Mouse (Mus musculus) adrenal gland (tissue): Measurements from ENCODE around the gene Gm49721.
"Not testable (repeated sequence)": the region's sequence is repeated elsewhere in the genome, so short reads cannot be mapped to it uniquely, and the experiment has no call there.

ENCODE experiments used
- intact Hi-C: fragments of 180-260 bp; cut with DNase I; formaldehyde crosslinking; loops from one replicate; pipeline ENCODE4 v1.15.1; 2025

Gene Gm49721

DNA sequence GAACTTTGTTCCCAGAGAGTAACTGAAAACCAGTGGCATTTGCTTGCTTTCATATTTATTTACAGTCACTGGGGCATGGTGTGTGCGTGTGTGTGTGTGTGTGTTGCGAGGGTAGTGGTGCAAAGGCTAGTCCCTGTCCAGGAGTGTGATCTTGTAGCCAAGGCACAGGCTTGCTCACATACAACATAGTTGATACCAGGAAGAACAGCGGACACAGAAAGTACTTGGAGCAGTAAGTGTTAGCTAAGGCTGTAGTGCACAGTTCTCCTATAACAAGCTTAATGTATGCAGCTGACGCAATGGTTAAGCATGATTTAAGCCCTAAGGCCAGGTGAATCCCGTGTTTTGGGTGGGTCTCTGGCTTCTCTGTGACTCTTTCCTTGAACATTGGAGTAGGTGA lies 676 bp downstream of the Gm49721 start:
- intact Hi-C loops = not testable (repeated sequence)

- intact Hi-C loops = not testable (repeated sequence)
Measured at GRCm38 (mm10) chr17:6980144-6980543, 1.4 kb downstream of the Gm49721 start.

GRCm38 (mm10) chr17:6986118-6986517 lies 7.4 kb downstream of the Gm49721 start:
- intact Hi-C loops = not testable (repeated sequence)

DNA sequence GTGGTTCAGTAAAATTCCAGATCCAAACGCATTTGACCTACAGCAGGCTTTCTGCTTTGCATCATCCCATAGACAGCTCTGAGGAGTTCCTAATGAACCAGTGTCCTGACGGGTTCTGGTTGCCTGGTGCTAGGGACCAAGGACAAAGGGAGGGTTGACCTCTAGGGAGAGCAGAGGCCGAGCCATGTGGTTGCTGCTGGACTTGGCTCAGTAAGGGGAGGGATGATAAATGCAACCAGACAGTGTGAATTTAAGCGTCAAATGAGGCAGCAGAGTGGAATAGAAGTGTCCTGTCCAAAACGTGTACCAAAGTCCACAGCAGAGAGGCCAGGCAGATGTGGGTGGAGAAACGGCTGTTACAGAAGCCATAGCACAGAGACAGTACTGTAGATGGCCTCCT lies 16.8 kb downstream of the Gm49721 start:
- intact Hi-C loops = not testable (repeated sequence)

GRCm38 (mm10) chr17:6996826-6997225 lies 18.1 kb downstream of the Gm49721 start:
- intact Hi-C loops = not testable (repeated sequence)

- intact Hi-C loops = not testable (repeated sequence)
Measured at GRCm38 (mm10) chr17:6997778-6998490, 19.2 kb downstream of the Gm49721 start.

- intact Hi-C loops = not testable (repeated sequence)
Measured at GRCm38 (mm10) chr17:7001790-7002585, 23.3 kb downstream of the Gm49721 start.

DNA sequence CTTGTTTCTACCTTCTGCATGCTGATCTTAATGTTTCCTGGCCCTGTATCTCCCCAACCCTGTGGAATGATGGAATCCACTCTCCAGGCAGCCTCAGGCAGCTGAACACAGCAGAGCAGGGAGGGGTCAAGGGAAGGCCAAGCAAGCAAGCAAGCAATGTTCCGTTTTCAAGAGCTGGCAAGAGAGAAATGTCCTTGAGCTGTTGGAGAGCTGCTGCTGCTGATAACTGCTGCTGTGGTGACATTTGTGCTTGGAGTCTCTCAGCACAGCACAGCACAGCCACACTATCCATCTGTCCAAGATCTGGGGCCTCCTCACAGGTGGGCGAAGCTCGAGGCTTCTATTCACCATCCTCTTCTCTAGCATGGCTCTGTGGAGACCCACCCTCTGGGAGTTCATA lies 24.7 kb downstream of the Gm49721 start:
- intact Hi-C loops = not testable (repeated sequence)

DNA sequence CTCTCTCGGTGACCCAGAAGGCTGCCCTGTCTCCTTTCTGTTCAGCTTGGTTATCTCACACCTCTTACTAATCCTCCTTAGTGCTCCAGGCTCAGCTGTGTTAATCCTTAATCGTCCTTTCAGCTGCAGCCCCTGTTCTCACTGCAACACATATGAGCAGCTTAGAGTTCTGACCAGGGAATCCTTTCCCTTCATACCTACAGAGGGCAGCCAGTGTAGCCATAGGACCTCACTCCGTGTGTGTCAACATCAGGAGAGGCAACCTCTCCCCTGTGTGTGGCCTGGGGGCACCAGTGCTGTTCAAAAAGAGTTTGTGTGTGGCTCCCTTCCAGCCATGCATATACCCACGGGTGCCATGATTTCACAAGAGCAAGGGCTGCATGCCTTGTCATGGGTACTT lies 26.9 kb downstream of the Gm49721 start:
- intact Hi-C loops = not testable (repeated sequence)

DNA sequence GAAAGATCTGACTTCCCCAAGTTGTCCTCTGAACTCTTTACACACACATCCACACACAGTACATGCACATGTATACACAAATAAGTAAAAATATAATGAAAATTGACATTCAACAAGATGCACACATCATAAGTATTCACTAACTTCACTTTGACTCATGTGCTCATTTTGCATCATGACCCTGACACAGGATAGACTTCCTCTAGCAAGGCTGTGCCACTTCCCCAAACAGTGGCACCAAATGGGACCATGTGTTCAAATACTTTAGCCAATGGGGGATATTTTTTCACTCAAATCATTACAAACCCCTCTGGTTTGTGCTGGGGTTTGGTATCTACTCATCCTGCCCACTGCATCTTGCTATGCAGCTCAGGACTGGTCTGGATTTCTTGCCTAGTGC lies 30.2 kb downstream of the Gm49721 start:
- intact Hi-C loops = not testable (repeated sequence)

GRCm38 (mm10) chr17:7009440-7009839 lies 30.7 kb downstream of the Gm49721 start:
- intact Hi-C loops = not testable (repeated sequence)

- intact Hi-C loops = not testable (repeated sequence)
Measured at GRCm38 (mm10) chr17:7009901-7010300, 31.2 kb downstream of the Gm49721 start.

DNA sequence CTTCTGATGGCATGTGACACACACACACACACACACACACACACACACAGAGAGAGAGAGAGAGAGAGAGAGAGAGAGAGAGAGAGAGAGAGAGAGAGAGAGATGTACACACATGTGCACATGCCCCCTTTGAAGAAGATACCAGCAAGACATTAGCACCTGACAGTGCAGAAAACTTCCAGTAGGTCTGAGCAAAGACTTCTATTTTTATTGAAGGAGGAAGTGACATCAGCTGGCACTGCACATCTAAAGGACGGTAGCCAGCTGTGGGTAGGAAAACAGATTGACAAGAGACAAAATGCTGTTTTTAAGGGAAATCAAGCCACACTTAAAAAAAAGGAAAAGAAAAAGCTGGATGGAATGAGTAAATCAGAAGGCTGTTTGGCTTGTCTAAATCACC lies 35.5 kb downstream of the Gm49721 start:
- intact Hi-C loops = not testable (repeated sequence)

- intact Hi-C loops = not testable (repeated sequence)
Measured at GRCm38 (mm10) chr17:7025257-7025656, 46.6 kb downstream of the Gm49721 start, which contains the start of gene Gm1604a. Gm1604a (plus strand) TSS chr17:7025568.

GRCm38 (mm10) chr17:7025764-7026346 lies 47.2 kb downstream of the Gm49721 start:
- intact Hi-C loops = not testable (repeated sequence)

DNA sequence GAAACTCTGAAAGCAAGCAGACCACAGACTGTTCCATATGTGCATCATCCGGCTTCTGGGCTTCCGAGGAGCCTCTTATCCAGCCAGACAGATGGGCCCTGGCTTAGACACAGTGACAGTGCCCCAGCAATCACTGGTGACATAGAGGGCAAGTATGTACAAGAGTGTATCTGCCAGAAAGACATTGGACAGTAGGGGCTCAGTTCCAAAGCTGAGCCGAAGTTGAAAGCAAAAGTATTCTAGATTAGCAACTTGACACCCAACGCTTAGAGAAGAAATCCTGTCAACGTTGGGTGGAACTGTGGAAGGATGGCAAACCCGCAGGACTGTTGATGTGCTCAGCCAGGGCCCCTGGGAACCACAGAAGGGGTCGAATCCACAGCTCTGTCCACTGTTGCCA lies 51.5 kb downstream of the Gm49721 start:
- intact Hi-C loops = not testable (repeated sequence)

DNA sequence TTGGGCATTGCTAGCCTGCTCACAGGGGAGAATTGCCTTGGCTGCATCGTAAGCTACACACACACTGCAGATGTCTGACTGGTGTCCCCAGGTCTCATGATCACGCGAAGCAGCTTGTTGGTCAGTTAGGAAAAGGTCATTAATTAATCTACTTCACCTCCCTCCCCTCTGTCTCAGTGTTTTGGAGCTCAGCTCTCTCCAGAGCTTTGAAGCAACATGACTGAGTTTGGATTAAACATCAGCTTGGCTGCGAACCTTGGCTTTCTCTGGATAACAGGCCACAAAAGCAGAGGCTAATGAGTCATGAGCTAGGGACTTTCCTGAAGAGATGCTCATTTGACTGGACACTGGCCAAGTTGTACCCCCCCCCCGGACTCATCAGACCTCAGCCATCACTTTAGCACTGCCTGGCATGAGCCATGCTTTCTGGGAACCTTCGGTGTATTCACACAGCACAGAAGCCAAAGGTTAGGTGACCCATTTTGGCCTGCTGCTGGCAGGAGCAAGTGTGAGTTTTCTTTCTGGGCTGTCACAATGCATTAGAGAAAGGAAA lies 52.0 kb downstream of the Gm49721 start:
- intact Hi-C loops = not testable (repeated sequence)

GRCm38 (mm10) chr17:7033192-7034166 lies 54.8 kb downstream of the Gm49721 start:
- intact Hi-C loops = not testable (repeated sequence)

DNA sequence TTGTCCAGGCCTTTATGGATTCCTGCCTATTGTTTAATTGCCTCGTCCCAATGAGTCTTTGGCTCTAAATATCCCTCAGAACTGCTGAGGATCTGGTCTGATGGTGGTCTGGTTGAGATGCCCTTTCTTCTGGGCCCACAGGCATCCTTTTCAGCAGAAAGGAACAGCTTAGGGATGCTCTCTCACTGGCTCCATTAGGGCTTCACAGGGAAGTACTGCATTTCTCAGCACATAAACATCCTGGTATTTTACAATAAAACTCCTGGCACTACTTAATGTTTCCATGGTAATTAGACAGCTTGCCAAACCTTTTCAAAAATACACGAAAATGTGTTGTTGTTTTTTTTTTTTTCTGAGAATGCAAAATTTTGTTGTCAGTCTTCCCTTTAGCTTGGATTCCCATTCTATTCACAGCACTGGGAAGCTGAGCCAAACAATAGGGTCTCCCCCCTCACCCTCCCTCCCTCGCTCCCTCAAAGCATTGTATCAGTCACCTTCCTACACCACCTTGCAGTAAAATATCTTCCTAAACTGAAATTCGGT lies 90.4 kb downstream of the Gm49721 start:
- intact Hi-C loops = not testable (repeated sequence)

GRCm38 (mm10) chr17:7069561-7070240 lies 91.0 kb downstream of the Gm49721 start:
- intact Hi-C loops = not testable (repeated sequence)
